Mouse (Mus musculus) spleen, adult 18-20 months (tissue): ENCODE measurements around the gene Lyar.

Source experiments
- DNase-seq, 2 experiments: peaks; one replicate each; pipeline ENCODE4 v3.0.0; 2022; ENCODE audit warnings: mixed read lengths in 2 of 2

Gene Lyar

GRCm38 (mm10) chr5:38256551-38256950 lies 36.3 kb downstream of the Lyar start:
- no peak for DNase-seq

GRCm38 (mm10) chr5:38258034-38258772 lies 37.9 kb downstream of the Lyar start:
- DNase-seq, result no peak

GRCm38 (mm10) chr5:38258773-38259146 lies 38.5 kb downstream of the Lyar start:
- DNase-seq, result no peak

- DNase-seq, result no peak
Observed at GRCm38 (mm10) chr5:38259455-38260106, 39.3 kb downstream of the Lyar start.

GRCm38 (mm10) chr5:38260107-38260682 lies 39.9 kb downstream of the Lyar start, which contains the start of gene Tmem128:
Tmem128 (plus strand) TSS chr5:38260185.
- peak; percentile 37 to 61 for DNase-seq

GRCm38 (mm10) chr5:38270942-38271341 lies 50.7 kb downstream of the Lyar start:
- no peak for DNase-seq

GRCm38 (mm10) chr5:38273831-38274230 lies 53.6 kb downstream of the Lyar start:
- no peak for DNase-seq

GRCm38 (mm10) chr5:38275771-38276170 lies 55.5 kb downstream of the Lyar start, which contains the start of gene Otop1:
Otop1 (plus strand) TSS chr5:38275972.
- no peak for DNase-seq

- no peak for DNase-seq
Observed at GRCm38 (mm10) chr5:38276451-38276850, 56.2 kb downstream of the Lyar start.

- DNase-seq, result no peak
Observed at GRCm38 (mm10) chr5:38277098-38277866, 57.0 kb downstream of the Lyar start.

- no peak for DNase-seq
Observed at GRCm38 (mm10) chr5:38277936-38278600, 57.8 kb downstream of the Lyar start.

- DNase-seq, result no peak
Observed at GRCm38 (mm10) chr5:38280075-38280474, 59.8 kb downstream of the Lyar start.
